Mouse (Mus musculus): ENCODE measurements around the gene Ift74. TPM values are rescaled to one million over a fixed set of nuclear protein-coding genes. Genes with fewer than 3 reads are reported as not detected.
A peak's percentile ranks its signal among the peaks of the same experiment; 100 is the strongest.
"Not testable (repeated sequence)": the region's sequence is repeated elsewhere in the genome, so short reads cannot be mapped to it uniquely, and the experiment has no call there.

Gene Ift74
- total RNA-seq (2015; ENCODE audit: low replicate concordance) (0.38 and 3.3 TPM in 2 replicates), total RNA-seq (2017; ENCODE audit: low replicate concordance) (2.5 and 2.8 TPM in 2 replicates)

DNA sequence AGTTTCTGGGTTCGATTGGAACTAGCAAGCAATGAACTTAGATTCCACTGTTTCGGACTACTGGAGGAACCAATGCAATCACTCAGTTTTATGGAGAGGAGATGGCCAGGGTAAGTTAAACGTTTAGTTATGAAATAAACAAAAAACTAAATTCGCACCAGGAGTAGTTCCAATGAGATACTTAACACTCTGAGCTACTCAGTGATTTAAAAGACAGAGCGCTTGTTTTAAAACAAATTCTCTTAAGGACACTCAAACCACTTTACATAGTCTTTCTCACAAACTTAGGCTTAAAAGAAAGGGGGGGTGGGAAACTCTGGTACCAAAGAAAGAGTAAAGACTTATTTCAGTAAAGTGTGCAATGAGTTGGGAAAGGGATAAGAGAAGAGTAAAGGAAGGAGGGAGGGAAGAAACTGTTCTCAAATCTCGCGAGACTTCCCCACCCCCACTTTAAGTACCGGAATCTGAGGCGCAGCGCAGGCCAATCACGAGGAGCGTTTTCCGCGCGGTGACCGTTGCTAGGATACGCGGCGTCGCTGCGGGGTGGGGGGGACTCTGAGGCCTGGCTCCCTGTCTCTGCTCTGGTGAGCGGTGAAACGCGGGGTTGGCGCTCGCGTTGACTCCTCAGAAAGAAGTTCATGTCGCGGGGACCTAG, at the start of gene Ift74:
TSS of gene Ift74 (plus strand) at position 520 of the 655 bp plus-strand sequence.
- ATAC-seq (replicated peaks; ENCODE audit: low FRiP score, poor library complexity, severe bottlenecking), result peak; percentile 97

- no peak for ATAC-seq (replicated peaks; ENCODE audit: low FRiP score, poor library complexity, severe bottlenecking)
Measured at GRCm38 (mm10) chr4:94572677-94573076, 41.6 kb upstream of the Ift74 start.

DNA sequence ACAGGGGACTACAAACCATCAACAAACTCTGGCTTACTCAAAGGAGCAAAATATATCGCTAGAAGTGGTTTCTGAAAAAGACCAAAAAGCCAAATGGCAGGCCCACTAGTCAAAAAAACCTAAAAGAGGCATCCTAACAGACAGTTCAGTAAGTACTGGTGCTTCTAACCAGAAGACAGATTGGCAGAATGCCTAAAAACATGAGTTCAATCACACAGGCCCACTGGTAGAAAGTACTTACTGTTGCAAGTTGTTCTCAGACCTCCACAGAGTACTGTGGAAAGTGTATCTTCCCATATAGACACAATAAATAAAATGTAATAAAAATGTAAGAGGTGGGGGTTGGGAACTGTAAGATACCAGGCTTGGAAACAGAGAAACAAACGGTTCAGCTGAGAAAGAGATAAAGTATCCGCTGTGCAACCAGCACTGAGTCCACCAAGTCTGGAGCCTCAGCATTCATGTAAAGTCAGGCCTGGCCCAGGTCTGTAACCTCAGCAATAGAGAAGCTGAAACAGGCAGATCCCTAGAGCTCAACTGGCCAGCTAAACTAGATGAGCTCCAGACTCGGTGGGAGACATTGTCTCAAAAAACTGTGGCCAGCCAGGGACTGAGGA, 22.4 kb upstream of the Ift74 start:
- no peak for ATAC-seq (replicated peaks; ENCODE audit: low FRiP score, poor library complexity, severe bottlenecking)

DNA sequence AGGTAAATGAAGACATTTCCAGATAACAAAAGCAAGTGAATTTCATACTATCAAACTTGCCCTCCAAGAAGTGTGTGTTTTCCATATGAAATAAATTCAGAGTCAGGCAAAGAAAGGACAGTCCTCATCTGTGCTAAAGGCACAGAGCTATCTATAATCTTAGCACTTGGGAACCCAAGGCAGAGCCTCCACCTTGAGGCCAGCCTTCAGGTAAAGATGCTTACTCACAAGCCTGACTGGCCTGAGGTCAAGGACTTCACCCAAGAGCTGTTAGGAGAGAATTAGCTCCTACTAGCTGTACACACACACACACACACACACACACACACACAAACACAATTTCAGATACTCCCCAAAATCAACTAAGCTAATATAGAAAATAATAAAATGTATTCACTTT, 21.6 kb upstream of the Ift74 start:
- peak; percentile 70; the same call in 1 of the 2 replicates for ATAC-seq (replicated peaks; ENCODE audit: low FRiP score, poor library complexity, severe bottlenecking)

DNA sequence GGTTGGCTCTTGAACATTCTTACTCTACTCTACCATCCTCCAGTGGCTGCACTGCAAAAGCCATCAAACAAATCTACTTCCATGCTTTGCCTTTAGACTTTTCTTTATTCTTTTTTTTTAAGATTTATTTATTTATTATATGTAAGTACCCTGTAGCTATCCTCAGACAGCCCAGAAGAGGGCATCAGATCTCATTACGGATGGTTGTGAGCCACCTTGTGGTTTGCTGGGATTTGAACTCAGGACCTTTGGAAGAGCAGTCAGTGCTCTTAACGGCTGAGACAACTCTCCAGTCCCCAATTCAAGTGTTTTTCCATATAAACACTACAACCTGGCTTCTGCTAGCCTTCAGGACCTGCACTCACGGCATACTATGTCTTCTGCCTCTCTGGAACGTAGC, 12.9 kb upstream of the Ift74 start:
- no peak for ATAC-seq (replicated peaks; ENCODE audit: low FRiP score, poor library complexity, severe bottlenecking)

DNA sequence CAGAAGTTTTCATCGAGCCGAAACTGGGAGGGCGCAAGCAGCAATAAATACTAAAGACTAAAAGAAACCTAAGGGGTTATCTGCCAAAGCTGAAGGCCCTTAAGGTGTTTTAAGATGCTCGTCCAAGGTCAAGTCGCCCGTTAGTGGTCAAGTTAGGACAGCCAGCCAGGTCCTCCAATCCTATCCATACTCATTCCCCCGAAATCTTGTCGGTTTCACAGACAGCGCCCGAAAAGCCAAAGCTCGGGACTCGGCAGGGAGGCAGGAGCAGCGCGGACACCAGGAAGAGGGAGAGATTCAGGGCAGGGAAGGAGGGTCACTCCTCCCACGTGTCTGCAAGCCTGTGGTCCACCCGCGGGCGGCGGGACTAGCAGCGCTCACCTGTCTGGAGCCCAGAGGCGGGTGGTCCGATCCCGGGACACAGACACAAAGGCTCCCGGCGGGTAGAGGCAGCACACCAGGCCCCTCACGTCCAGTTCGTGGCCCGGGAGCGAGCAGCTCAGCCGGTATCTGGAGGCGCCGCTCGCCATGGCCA, 11.7 kb upstream of the Ift74 start:
- peak; percentile 62 for ATAC-seq (replicated peaks; ENCODE audit: low FRiP score, poor library complexity, severe bottlenecking)

GRCm38 (mm10) chr4:94603031-94603629, 11.2 kb upstream of the Ift74 start, which contains the start of gene Plaa:
TSS of gene Plaa (minus strand) at chr4:94603244.
- peak; percentile 97 for ATAC-seq (replicated peaks; ENCODE audit: low FRiP score, poor library complexity, severe bottlenecking)

DNA sequence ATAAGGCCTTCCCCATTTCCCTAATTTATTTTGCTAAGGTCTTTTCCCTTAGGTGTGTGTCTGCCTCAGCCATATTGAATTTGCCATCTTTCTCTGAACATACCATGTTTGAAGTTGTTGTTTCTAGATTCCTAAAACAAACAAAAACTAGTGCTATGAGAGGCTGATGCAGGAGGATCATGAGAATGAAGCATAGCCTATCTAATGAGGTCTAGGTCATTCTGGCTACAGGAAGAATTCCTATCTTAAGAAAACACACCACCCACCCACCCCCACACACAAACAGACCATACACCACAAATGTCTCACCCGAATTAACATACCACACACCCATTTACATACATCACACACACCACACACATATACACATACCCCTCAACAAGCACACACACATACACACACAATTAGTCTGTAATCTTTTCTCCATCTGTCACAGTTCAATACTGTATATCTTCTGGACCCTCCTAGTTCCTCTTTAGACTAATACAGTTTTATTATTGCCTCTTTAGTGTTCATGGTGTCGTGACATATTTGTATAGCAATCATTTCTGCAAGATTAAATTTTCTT, 9.8 kb upstream of the Ift74 start:
- ATAC-seq (replicated peaks; ENCODE audit: low FRiP score, poor library complexity, severe bottlenecking), result no peak

- no peak for ATAC-seq (replicated peaks; ENCODE audit: low FRiP score, poor library complexity, severe bottlenecking)
Measured at GRCm38 (mm10) chr4:94605591-94605990, 8.7 kb upstream of the Ift74 start.

DNA sequence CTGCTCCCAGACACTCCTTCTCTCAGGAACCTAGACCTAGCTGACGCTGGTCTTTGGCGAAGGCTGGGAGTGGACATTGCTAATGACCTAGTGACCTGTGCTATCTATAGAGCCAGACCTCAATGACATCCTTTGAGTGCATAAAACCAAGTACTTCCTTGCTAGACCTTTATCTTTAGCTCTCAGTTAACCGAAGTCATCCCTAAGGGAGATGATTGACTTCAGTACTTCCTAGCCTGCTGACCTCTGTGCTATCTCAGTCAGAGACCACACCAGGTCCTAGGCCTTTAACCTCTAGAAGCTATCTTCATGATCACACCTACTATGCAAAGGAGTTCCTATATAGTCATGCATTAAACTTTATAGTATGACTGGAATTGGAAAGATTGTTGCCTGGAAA, 4.0 kb upstream of the Ift74 start:
- no peak for ATAC-seq (replicated peaks; ENCODE audit: low FRiP score, poor library complexity, severe bottlenecking)

DNA sequence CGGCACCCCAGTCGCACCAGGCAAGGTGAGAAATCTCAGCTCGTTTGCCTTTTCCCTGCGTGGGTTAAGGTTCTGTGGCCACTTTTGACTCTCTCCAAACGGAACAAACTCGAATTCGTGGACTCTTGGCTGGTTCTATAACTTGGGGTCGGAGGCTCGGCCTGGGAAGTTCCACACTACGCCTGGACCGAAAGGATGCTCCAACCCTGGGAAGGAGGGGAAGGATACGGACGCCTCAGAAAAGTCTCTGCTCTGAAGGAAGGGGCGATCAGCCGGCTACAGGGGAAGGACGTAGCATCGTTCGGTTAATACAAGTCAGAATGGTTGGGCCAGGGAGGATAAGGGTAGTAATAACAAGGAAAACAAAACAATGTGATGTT, 326 bp downstream of the Ift74 start:
- ATAC-seq (replicated peaks; ENCODE audit: low FRiP score, poor library complexity, severe bottlenecking), result peak; percentile 41; the same call in 1 of the 2 replicates

GRCm38 (mm10) chr4:94620077-94620476, 5.8 kb downstream of the Ift74 start:
- ATAC-seq (replicated peaks; ENCODE audit: low FRiP score, poor library complexity, severe bottlenecking), result no peak

DNA sequence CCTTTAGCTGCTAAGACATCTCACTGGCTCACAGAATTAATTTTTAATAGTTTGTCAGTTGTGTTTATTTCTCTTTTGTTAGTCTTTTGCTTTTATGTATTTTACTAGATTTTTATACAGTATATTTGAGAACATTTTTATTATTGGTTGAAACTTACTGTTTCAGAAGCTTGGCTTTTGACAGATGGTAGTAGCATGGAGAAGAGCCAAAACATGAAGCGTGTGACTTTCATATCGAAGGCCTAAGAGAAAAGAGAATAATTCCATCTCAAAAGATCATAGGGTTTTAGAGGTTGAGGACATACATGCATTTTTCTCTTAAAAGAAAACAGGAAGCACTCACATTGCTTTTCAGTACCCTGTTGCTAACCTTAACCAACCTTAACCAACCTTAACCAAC, 28.9 kb downstream of the Ift74 start:
- no peak for ATAC-seq (replicated peaks; ENCODE audit: low FRiP score, poor library complexity, severe bottlenecking)

DNA sequence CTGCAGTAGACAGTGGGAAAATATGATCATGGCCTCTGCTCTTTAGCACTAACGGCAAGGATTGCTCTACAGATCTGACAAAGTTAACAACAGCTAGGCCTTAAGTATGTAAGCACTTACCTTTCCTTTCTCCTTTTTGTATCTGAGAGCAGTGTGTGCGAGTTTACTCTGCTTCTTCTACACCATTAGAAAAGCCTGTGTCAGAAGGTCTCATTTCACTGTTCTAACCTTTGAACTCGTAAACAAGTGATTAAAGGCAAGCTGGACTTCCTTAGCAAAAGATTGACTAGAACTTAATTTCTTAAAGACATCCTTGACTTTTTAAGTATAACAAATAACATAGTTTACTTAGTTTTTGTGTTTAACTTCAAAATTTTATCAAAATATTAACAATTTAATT, 35.6 kb downstream of the Ift74 start, which contains the start of gene Lrrc19:
TSS of gene Lrrc19 (minus strand) at position 225 of the 400 bp plus-strand sequence.
- no peak for ATAC-seq (replicated peaks; ENCODE audit: low FRiP score, poor library complexity, severe bottlenecking)

DNA sequence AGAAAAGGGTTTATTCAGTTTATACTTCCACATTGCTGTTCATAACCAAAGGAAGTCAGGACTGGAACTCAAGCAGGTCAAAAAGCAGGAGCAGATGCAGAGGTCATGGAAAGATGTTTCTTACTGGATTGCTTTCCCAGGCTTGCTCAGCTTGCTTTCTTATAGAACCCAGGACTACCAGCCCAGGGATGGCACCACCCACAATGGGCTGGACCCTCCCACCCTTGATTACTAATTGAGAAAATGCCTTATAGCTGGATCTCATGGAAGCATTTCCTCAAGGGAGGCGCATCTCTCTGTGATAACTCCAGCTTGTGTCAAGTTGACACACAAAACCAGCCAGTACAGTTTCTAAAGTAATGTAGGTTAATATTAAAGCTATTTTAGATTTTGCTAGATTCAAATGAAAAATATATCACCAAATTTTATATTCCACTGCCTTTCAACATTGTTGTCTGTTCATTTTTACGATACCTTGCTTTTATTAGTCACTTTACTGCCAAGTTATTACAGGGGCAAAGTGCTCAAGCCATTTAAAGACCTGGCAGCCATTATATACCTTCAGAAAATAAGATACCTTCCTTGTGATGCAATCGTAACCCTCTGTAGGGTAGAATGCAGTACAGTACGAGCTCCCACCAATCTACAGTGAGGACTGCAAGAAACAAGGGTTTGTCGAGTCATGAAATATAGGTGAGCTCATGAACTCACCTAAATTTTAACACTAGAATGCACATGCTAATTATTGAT, 36.3 kb downstream of the Ift74 start:
- not testable (repeated sequence) for ATAC-seq (replicated peaks; ENCODE audit: low FRiP score, poor library complexity, severe bottlenecking)

- ATAC-seq (replicated peaks; ENCODE audit: low FRiP score, poor library complexity, severe bottlenecking), result no peak; the same call in 1 of the 2 replicates
Measured at GRCm38 (mm10) chr4:94669718-94670117, 55.4 kb downstream of the Ift74 start.

DNA sequence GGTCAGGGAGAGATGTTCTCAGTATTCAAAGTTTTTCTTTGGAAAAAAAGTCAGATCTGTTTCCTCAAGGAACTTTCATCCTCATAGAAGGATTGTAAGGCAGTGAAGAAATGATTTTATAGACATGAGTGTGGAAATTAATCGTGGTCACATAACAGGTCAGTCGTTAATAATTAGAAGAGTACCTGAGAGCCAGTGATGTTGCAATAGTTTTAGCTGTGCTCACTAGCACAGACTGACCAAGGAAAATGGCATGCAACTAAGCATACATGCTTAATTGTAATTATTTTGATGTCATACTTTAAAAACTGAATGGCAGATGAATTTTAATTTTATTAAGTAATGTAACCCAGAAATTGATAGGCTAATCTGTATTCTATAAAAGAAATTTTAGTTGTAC, 66.4 kb downstream of the Ift74 start:
- ATAC-seq (replicated peaks; ENCODE audit: low FRiP score, poor library complexity, severe bottlenecking), result no peak

- no peak for ATAC-seq (replicated peaks; ENCODE audit: low FRiP score, poor library complexity, severe bottlenecking)
Measured at GRCm38 (mm10) chr4:94681181-94681580, 66.9 kb downstream of the Ift74 start.

GRCm38 (mm10) chr4:94682029-94682428, 67.7 kb downstream of the Ift74 start:
- no peak; the same call in 1 of the 2 replicates for ATAC-seq (replicated peaks; ENCODE audit: low FRiP score, poor library complexity, severe bottlenecking)

- ATAC-seq (replicated peaks; ENCODE audit: low FRiP score, poor library complexity, severe bottlenecking), result no peak
Measured at GRCm38 (mm10) chr4:94683305-94683704, 69.0 kb downstream of the Ift74 start.

Measured in erythroblast, adult 5-6 weeks (primary cell).